Mouse (Mus musculus): ENCODE measurements around the gene Zfp945.

GRCm38 (mm10) chr17:22821166-22821565 is 45.8 kb downstream of the Zfp945 start:
- TF ChIP-seq CTCF (IDR thresholded peaks at IDR 0.05; ENCODE audit: control insufficient read depth, insufficient read depth, insufficient replicate concordance, low read depth, low read length) = no peak
- TF ChIP-seq POLR2A (IDR thresholded peaks at IDR 0.05; ENCODE audit: control insufficient read depth, low read depth, low read length) = no peak

Data from testis, adult 2 months (tissue).